Mouse (Mus musculus) erythroblast, embryonic 14.5 days (primary cell): ENCODE data around the gene Ntrk3.

Experiments used
- GATA1 ChIP-seq: IDR thresholded peaks from 2 replicates; pipeline ENCODE4 v1.6.1; 2012; ENCODE audit warnings: low read length, inconsistent platforms, mixed read lengths
- TAL1 ChIP-seq: IDR thresholded peaks from 3 replicates; pipeline ENCODE4 v1.6.1; 2012; ENCODE audit warnings: low read length, inconsistent platforms, mixed read lengths

DNA sequence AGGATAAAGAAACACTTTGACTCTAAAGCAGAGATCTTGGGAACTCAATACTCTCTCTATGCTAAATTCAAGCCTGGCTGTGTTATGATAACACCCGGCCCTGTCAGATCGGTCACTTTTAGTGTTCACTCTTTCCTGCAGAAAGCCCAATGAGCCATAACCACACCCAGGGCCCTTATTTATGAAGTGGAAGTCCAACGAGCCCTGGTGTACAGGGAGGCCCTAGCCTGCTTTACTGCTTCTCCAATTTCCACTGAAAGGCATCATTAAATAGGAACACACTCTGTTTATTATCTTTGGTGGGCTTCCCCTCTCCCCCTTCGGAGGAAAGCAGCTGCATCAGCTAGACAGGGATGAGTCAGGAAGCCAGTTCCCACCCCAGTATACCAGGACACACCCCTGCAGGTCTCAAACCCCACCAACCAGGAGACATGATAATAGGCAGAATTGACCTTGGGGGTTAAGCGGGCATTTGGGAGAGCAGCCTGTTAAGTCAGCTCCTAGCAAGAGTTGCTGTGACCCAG lies 489.6 kb downstream of the Ntrk3 start:
- TF ChIP-seq GATA1, result no peak
- TF ChIP-seq TAL1, result no peak
